Mouse (Mus musculus) midbrain, postnatal 0 days (tissue): Measurements from ENCODE around the gene Gsx2. TPM values are rescaled to one million over a fixed set of nuclear protein-coding genes. Genes with fewer than 3 reads are reported as not detected.

Experiments used
- ATAC-seq: fragments of 200-750 bp; cut with Nextera tagmentation; 2 replicates; pipeline ENCODE4 v1.8.0; 2017; ENCODE audit warnings: moderate number of reproducible peaks, mild to moderate bottlenecking, moderate TSS enrichment, moderate library complexity; ENCODE audit not compliant: low FRiP score
- DNase-seq: peaks from one replicate; pipeline ENCODE4 v3.0.0-alpha.2; 2015; ENCODE audit warnings: low spot score
- H3K27ac ChIP-seq: fragments of 300-500 bp; sonication (generic); 2 replicates; pipeline ENCODE4 v1.5.1; 2014; ENCODE audit warnings: low read depth, mild to moderate bottlenecking, low read length, mixed read lengths
- H3K27me3 ChIP-seq: fragments of 300-500 bp; sonication (generic); 2 replicates; pipeline ENCODE4 v1.6.1; 2014; ENCODE audit warnings: low read length, control low read depth, mixed read lengths; ENCODE audit not compliant: insufficient read depth
- H3K36me3 ChIP-seq: fragments of 300-500 bp; sonication (generic); 2 replicates; pipeline ENCODE4 v1.6.1; 2014; ENCODE audit warnings: low read length, control low read depth, mixed read lengths; ENCODE audit not compliant: insufficient read depth
- H3K4me1 ChIP-seq: fragments of 300-500 bp; sonication (generic); 2 replicates; pipeline ENCODE4 v1.6.1; 2014; ENCODE audit warnings: mild to moderate bottlenecking, control low read depth, antibody characterized with exemption, low read length, mixed read lengths; ENCODE audit not compliant: insufficient read depth
- H3K4me2 ChIP-seq: fragments of 300-500 bp; sonication (generic); 2 replicates; pipeline ENCODE4 v1.6.1; 2014; ENCODE audit warnings: low read depth, mild to moderate bottlenecking, low read length, mixed read lengths; ENCODE audit not compliant: poor library complexity, severe bottlenecking
- H3K4me3 ChIP-seq: fragments of 300-500 bp; sonication (generic); 2 replicates; pipeline ENCODE4 v1.5.1; 2014; ENCODE audit warnings: low read depth, mild to moderate bottlenecking, low read length, moderate library complexity
- H3K9ac ChIP-seq: fragments of 300-500 bp; sonication (generic); replicated peaks from 2 replicates; pipeline ENCODE4 v1.6.1; 2014; ENCODE audit warnings: mild to moderate bottlenecking, low read length, moderate library complexity, mixed read lengths; ENCODE audit not compliant: poor library complexity, severe bottlenecking
- H3K9me3 ChIP-seq: fragments of 300-500 bp; sonication (generic); 2 replicates; pipeline ENCODE4 v1.6.1; 2016; ENCODE audit warnings: low read length, control low read depth
- CTCF ChIP-seq: IDR thresholded peaks from 2 replicates; pipeline ENCODE4 v1.5.1; 2016; ENCODE audit warnings: antibody characterized with exemption, mild to moderate bottlenecking
- WGBS: fragments of 180-500 bp; shearing (Covaris S2); extraction: QIAGEN DNeasy Blood & Tissue Kit; methylation state at CpG from one replicate; pipeline ENCODE4 v1.1.7; 2014; 5-methylcytosine and 5-hydroxymethylcytosine counted together
- polyA plus RNA-seq: library from polyadenylated mRNA; unstranded; fragments of >200 nt; fragmentation: Nextera tagmentation; extraction: Ambion mirVana; gene quantifications from 2 replicates; pipeline ENCODE4 v1.2.1, GENCODE M21; 2015
- total RNA-seq: library from RNA; depleted of rRNA; stranded (reverse); fragments of >200 nt; gene quantifications from 2 replicates; pipeline ENCODE4 v1.2.3, GENCODE M21; 2014

Gene Gsx2
- total and polyA plus RNA-seq, 2 experiments from 2014 or later, result 0.12 TPM; not detected in 1

DNA sequence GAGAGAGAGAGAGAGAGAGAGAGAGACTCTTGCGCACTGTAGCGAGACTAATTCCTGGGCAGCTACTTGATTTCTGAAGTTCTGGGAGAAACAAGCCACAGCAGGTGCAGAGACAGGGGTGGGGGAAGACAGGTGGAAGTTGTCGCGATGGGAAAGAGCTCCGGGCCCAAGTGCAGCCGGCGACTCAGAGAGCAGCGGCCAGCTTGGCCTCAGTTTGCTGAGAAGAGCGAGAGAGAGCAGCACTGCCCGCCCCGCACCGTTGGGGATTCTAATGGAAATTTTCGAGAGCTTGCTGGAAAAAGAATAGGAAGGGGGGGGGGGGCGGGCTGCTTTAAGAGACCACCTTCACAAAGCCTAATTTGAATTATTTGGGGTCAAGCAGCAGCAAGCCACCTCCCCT lies 7.7 kb downstream of the Gsx2 start:
- no peaks in the 10 kb centered on the region for H3K36me3 ChIP-seq
- no peak for ATAC-seq
- no peak overlapping the region for H3K27ac ChIP-seq
- peaks cover 90% of the 10 kb centered on the region for H3K27me3 ChIP-seq
- H3K9ac ChIP-seq, result no peak overlapping the region
- H3K4me1 ChIP-seq, result peaks cover 3% of the 10 kb centered on the region; the same call in 1 of the 2 replicates
- H3K4me2 ChIP-seq, result no peak overlapping the region; the same call in 1 of the 2 replicates
- H3K4me3 ChIP-seq, result no peak overlapping the region
- under 1% methylated on average over 13 of the region's 14 CpGs for WGBS
- no peaks in the 10 kb centered on the region for H3K9me3 ChIP-seq
- TF ChIP-seq CTCF, result no peak
- no peak for DNase-seq

DNA sequence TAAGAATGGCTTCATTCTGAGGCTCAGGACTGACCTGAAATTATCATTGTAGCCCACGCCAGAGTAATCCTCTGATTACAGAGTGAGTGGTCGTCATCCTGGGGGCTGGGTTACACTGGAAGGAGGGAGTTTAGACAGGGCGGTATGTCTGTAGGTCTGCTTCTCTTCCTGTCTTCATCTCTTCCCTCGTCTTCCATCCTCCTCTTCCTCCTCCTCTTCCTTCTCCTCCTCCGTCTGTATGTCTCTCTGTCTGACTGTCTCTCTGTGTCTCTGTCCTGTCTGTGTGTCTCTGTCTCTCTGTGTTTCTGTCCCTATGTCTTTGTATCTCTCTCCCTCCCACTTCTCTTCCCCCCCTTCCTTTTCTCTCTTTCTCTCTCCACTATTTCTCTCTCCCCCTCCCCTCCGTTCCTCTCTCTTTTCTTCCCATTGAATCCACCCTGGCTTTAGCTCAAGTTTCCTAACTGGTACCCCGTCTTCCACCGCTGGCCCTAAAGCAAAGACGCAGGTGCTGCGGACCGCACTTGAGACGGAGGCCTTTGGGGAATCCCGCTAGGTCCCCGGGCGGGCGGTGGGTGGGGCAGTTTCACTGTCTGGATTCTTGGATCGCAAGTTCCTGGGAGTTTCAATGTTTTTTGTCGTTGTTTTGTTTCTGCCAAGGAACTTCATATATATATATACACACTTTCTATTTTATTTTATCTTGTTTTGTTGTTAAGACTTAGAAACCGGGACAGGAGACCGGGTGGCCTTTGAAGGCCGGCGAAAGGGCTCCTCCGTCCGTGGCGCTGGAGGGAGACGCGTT lies 8.4 kb downstream of the Gsx2 start:
- Histone ChIP-seq H3K27me3 (peaks cover 82% of the 10 kb centered on the region), H3K9me3 (no peaks in the 10 kb centered on the region), H3K36me3 (no peaks in the 10 kb centered on the region), H3K9ac (no peak overlapping the region), H3K27ac (no peak overlapping the region), H3K4me2 (no peak overlapping the region), H3K4me3 (no peak overlapping the region), H3K4me1 (peaks cover 3% of the 10 kb centered on the region; the same call in 1 of the 2 replicates)
- TF ChIP-seq CTCF, result no peak
- DNase-seq (no peak), ATAC-seq (no peak)
- WGBS, result 2% methylated on average over 27 of the region's 27 CpGs

DNA sequence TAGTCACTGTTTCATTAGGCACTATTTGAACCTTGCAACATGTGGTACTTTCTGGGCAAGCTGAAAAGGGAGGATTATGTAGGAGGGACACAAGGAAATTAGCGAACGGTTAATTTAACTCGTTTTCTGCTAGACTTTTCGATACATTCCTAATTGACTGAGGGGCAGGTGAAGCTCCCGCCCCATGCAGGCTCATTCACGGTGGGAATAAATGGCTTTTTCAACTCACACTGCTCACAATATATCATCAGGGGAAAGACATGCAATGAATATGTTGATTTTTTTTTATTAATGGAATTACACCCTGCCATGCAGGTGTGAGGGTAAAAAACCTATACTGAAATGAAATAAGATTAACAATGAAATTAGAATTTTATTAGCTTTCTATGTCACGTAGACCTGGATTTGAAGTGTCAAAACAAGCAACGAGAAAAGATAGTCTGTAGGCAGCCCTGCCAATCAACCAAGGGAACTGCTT lies 9.0 kb downstream of the Gsx2 start:
- Histone ChIP-seq H3K4me2 (no peak overlapping the region), H3K36me3 (no peaks in the 10 kb centered on the region), H3K27ac (no peak overlapping the region), H3K27me3 (peaks cover 76% of the 10 kb centered on the region), H3K4me3 (no peak overlapping the region), H3K9me3 (no peaks in the 10 kb centered on the region), H3K9ac (no peak overlapping the region), H3K4me1 (peaks cover 3% of the 10 kb centered on the region; the same call in 1 of the 2 replicates)
- 2% methylated on average over 8 of the region's 8 CpGs for WGBS
- DNase-seq (no peak), ATAC-seq (no peak)
- TF ChIP-seq CTCF, result no peak

DNA sequence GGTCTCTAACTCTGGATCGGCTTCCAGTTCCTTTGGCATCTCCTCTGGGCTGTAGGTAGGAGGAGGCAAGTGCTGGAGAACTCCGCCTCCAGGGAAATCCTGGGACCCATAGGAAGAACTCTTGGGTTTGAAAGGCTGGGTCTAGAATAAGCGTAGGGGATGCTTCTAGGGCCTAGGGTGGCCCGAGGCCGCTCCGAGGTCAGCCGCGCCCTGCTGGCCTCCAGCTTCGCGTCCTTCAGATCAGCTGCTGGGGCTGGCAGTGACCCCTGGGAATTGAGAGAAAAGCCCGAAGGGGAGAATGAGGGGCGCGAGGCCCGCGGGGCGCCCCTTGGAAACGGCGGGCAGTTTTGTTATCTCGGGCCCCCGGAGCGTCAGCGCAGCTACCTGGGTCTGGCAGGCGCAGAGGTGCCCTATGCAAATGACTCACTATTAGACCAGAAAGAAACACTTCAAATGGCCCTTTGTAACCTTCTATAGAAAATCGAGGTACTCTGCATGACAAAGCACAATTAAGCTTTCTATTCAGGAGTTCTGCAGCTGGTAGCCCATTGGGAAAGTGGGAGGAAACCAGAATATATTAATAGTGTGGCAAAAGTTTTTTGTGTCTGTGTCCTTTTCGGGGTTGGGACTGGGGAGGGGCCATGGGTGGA lies 9.6 kb downstream of the Gsx2 start:
- H3K4me2 ChIP-seq, result no peak overlapping the region
- no peak overlapping the region for H3K4me3 ChIP-seq
- no peak for TF ChIP-seq CTCF
- ATAC-seq, result no peak
- H3K27me3 ChIP-seq, result peaks cover 71% of the 10 kb centered on the region
- peaks cover 3% of the 10 kb centered on the region; the same call in 1 of the 2 replicates for H3K4me1 ChIP-seq
- H3K27ac ChIP-seq, result no peak overlapping the region
- H3K36me3 ChIP-seq, result no peaks in the 10 kb centered on the region
- H3K9me3 ChIP-seq, result no peaks in the 10 kb centered on the region
- no peak overlapping the region for H3K9ac ChIP-seq
- 2% methylated on average over 25 of the region's 25 CpGs for WGBS
- DNase-seq, result no peak

DNA sequence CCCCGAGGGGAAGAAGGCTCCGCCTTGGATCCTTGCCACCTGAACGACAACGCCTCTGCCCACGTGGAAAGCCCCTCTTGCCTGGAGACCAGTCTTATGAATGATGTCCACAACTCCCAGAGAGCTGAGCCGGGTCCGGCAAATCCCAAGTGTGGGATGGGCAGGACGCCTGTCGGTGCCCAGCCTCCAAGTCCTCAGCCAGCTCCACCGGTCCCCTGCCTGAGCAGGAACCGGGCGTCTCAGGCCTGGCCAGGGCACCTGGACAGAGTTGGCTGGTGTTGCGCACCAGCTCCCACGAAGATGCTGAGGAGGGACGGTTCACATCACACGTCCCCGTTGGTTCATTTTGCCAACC lies 10.1 kb downstream of the Gsx2 start:
- no peak overlapping the region for H3K9ac ChIP-seq
- H3K4me3 ChIP-seq, result no peak overlapping the region
- ATAC-seq, result no peak
- H3K36me3 ChIP-seq, result no peaks in the 10 kb centered on the region
- H3K27ac ChIP-seq, result no peak overlapping the region
- no peak for TF ChIP-seq CTCF
- peaks cover 67% of the 10 kb centered on the region for H3K27me3 ChIP-seq
- DNase-seq, result no peak
- H3K9me3 ChIP-seq, result no peaks in the 10 kb centered on the region
- H3K4me1 ChIP-seq, result peaks cover 3% of the 10 kb centered on the region; the same call in 1 of the 2 replicates
- no peak overlapping the region for H3K4me2 ChIP-seq
- 7% methylated on average over 15 of the region's 17 CpGs for WGBS

DNA sequence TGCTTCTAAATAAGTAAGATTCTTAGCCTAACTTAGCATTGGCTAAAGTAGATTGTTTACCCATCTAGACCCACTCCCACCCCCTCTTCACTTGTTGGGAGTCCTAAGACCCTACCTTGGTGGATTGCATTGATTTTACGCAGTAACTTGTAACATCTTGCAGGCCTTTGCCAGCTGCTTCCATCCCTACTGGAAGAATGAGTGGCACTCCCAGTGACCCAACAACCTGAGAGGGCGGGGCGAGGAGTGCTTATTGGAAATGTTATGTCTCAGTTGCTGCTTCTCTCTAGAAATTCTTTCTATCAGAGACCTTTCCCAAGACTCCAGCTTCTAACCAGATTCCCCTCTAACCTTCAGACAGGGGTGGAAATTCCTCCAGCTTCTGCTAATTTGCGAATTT lies 10.5 kb downstream of the Gsx2 start:
- WGBS, result 30% methylated on average over 4 of the region's 4 CpGs
- no peak for TF ChIP-seq CTCF
- H3K27ac ChIP-seq, result no peak overlapping the region
- H3K4me3 ChIP-seq, result no peak overlapping the region
- H3K9me3 ChIP-seq, result no peaks in the 10 kb centered on the region
- peaks cover 63% of the 10 kb centered on the region for H3K27me3 ChIP-seq
- peaks cover 3% of the 10 kb centered on the region; the same call in 1 of the 2 replicates for H3K4me1 ChIP-seq
- ATAC-seq (no peak), DNase-seq (no peak)
- no peaks in the 10 kb centered on the region for H3K36me3 ChIP-seq
- no peak overlapping the region for H3K4me2 ChIP-seq
- no peak overlapping the region for H3K9ac ChIP-seq
